Comparison of ENCODE assay signal across 21 mouse cellular contexts in genomic region chr6:134849461-134849860, GRCm38 (mm10).
"Had no signal": no experiment of that assay in that cellular context is flagged by ENCODE, and none has a peak within 500 bp of the region (broad histone marks: within the 10 kb centered on the region; RNA-seq: fewer than 3 reads in every experiment).

No protein-coding gene starts in this region.

- H3K36me3 ChIP-seq: limb, embryonic 10.5 days; limb, embryonic 12.5 days had no signal

- H3K27ac ChIP-seq: heart, adult 2 months; heart, embryonic 13.5 days; heart, embryonic 15.5 days; hindbrain, embryonic 13.5 days; hindbrain, embryonic 15.5 days; hindbrain, postnatal 0 days; layer of hippocampus, adult 2 months; left cerebral cortex, adult 2 months; limb, embryonic 10.5 days; limb, embryonic 12.5 days; liver, embryonic 14.5 days had no signal

- H3K4me2 ChIP-seq: heart, embryonic 11.5 days; heart, embryonic 13.5 days; heart, embryonic 15.5 days; hindbrain, embryonic 13.5 days; hindbrain, embryonic 15.5 days; limb, embryonic 12.5 days had no signal

- ATAC-seq: hindbrain, postnatal 0 days; intestine, embryonic 16.5 days had no signal

- H3K9me3 ChIP-seq: heart, embryonic 13.5 days; heart, embryonic 15.5 days; hindbrain, embryonic 13.5 days; hindbrain, embryonic 15.5 days; limb, embryonic 10.5 days; limb, embryonic 12.5 days had no signal

- DNase-seq: gastrocnemius, postnatal 14 days; gastrocnemius, postnatal 36 days; heart, adult 2 months; heart, postnatal 14 days; heart, postnatal 36 days; kidney, adult 18-20 months; kidney, adult 8-10 months; kidney, postnatal 10 days; kidney, postnatal 4 days had no signal

- H3K27me3 ChIP-seq: heart, embryonic 13.5 days; heart, embryonic 15.5 days; hindbrain, embryonic 13.5 days; hindbrain, embryonic 15.5 days; limb, embryonic 12.5 days had no signal

- H3K9ac ChIP-seq: heart, embryonic 13.5 days; heart, embryonic 15.5 days; hindbrain, embryonic 13.5 days; hindbrain, embryonic 15.5 days; limb, embryonic 12.5 days; liver, embryonic 14.5 days had no signal

- H3K4me1 ChIP-seq: heart, embryonic 13.5 days; heart, embryonic 15.5 days; hindbrain, embryonic 13.5 days; hindbrain, embryonic 15.5 days; limb, embryonic 10.5 days; limb, embryonic 12.5 days had no signal

- H3K4me3 ChIP-seq: heart, adult 2 months; heart, embryonic 13.5 days; heart, embryonic 15.5 days; hindbrain, embryonic 13.5 days; hindbrain, embryonic 15.5 days; layer of hippocampus, adult 2 months; left cerebral cortex, adult 2 months; limb, embryonic 10.5 days; limb, embryonic 12.5 days had no signal
